Mouse (Mus musculus) thymus, postnatal 25 days (tissue): ENCODE data around the gene Cnr1.

ENCODE experiments used
- DNase-seq: peaks from one replicate; pipeline ENCODE4 v3.0.0; 2022

Gene Cnr1

GRCm38 (mm10) chr4:33924234-33924888 lies at the start of gene Cnr1:
Cnr1 (plus strand) TSS chr4:33924593.
- DNase-seq: peak; percentile 2

- DNase-seq: no peak
Observed at GRCm38 (mm10) chr4:33879944-33880343, 44.4 kb upstream of the Cnr1 start.

GRCm38 (mm10) chr4:33886026-33886425 lies 38.4 kb upstream of the Cnr1 start:
- no peak for DNase-seq

GRCm38 (mm10) chr4:33889976-33890375 lies 34.4 kb upstream of the Cnr1 start:
- no peak for DNase-seq

GRCm38 (mm10) chr4:33892178-33892869 lies 32.1 kb upstream of the Cnr1 start:
- no peak for DNase-seq

GRCm38 (mm10) chr4:33893841-33894240 lies 30.6 kb upstream of the Cnr1 start:
- DNase-seq: no peak

- no peak for DNase-seq
Observed at GRCm38 (mm10) chr4:33895046-33895445, 29.3 kb upstream of the Cnr1 start.

GRCm38 (mm10) chr4:33895491-33895890 lies 28.9 kb upstream of the Cnr1 start:
- no peak for DNase-seq

GRCm38 (mm10) chr4:33901659-33902058 lies 22.7 kb upstream of the Cnr1 start:
- no peak for DNase-seq

GRCm38 (mm10) chr4:33903812-33904340 lies 20.5 kb upstream of the Cnr1 start:
- DNase-seq: no peak

- DNase-seq: no peak
Observed at GRCm38 (mm10) chr4:33904826-33905225, 19.6 kb upstream of the Cnr1 start.

GRCm38 (mm10) chr4:33908786-33909185 lies 15.6 kb upstream of the Cnr1 start:
- no peak for DNase-seq

GRCm38 (mm10) chr4:33915730-33916129 lies 8.7 kb upstream of the Cnr1 start:
- DNase-seq: no peak

- DNase-seq: no peak
Observed at GRCm38 (mm10) chr4:33920807-33921206, 3.6 kb upstream of the Cnr1 start.

- no peak for DNase-seq
Observed at GRCm38 (mm10) chr4:33923151-33923760, 1.1 kb upstream of the Cnr1 start.

- DNase-seq: no peak
Observed at GRCm38 (mm10) chr4:33923761-33924233, 596 bp upstream of the Cnr1 start.

GRCm38 (mm10) chr4:33924889-33925245 lies 474 bp downstream of the Cnr1 start:
- no peak for DNase-seq

GRCm38 (mm10) chr4:33925489-33925888 lies 1.1 kb downstream of the Cnr1 start:
- no peak for DNase-seq

- DNase-seq: no peak
Observed at GRCm38 (mm10) chr4:33926010-33926409, 1.6 kb downstream of the Cnr1 start.

- DNase-seq: no peak
Observed at GRCm38 (mm10) chr4:33926730-33927263, 2.4 kb downstream of the Cnr1 start.

GRCm38 (mm10) chr4:33927644-33928043 lies 3.3 kb downstream of the Cnr1 start:
- no peak for DNase-seq

- no peak for DNase-seq
Observed at GRCm38 (mm10) chr4:33928450-33928849, 4.1 kb downstream of the Cnr1 start.

GRCm38 (mm10) chr4:33931347-33931746 lies 7.0 kb downstream of the Cnr1 start:
- no peak for DNase-seq

GRCm38 (mm10) chr4:33941557-33941956 lies 17.2 kb downstream of the Cnr1 start:
- no peak for DNase-seq
